Mouse (Mus musculus): ENCODE measurements around the gene Phc1. TPM values are rescaled to one million over a fixed set of nuclear protein-coding genes. Genes with fewer than 3 reads are reported as not detected.

Gene Phc1
- polyA plus RNA-seq, 1 experiment from 2014 or later = 21.1 TPM

DNA sequence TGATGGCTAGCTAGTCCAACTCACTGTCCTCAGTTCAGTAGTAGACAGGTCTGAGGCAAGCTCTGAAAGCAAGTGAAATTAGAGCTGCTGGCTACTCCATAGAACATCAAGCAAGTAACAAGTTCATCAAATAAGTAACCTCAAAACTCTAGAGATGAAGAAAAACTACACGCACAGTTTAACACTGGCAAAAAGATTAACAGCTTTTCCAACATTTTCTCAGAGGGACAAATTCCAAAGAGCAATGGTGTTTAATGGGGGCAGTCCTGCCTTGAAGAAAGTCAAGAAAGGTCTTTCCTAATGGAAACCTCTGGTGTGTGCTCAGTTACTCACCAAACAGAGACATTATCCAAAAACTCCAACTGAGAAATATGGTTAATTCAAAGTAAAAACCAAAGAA, 21.6 kb downstream of the Phc1 start:
- no peak overlapping the region for H3K9ac ChIP-seq (ENCODE audit: low read depth, low read length)
- no peak for ATAC-seq
- no peaks in the 10 kb centered on the region for H3K9me3 ChIP-seq (ENCODE audit: control insufficient read depth, low read length)
- no peak overlapping the region for H3K4me3 ChIP-seq (ENCODE audit: low read length)
- H3K4me2 ChIP-seq (ENCODE audit: low read length) = no peak overlapping the region
- H3K4me1 ChIP-seq (ENCODE audit: control insufficient read depth, insufficient read depth, low read depth, low read length) = no peaks in the 10 kb centered on the region
- no peaks in the 10 kb centered on the region for H3K27me3 ChIP-seq (replicated peaks; ENCODE audit: control insufficient read depth, insufficient read depth, low read length)
- no peak overlapping the region for H3K27ac ChIP-seq (ENCODE audit: low read depth, low read length)
- 91% methylated on average over 1 of the region's 1 CpGs for WGBS
- peaks cover 64% of the 10 kb centered on the region for H3K36me3 ChIP-seq (ENCODE audit: control insufficient read depth, insufficient read depth, low read length)

DNA sequence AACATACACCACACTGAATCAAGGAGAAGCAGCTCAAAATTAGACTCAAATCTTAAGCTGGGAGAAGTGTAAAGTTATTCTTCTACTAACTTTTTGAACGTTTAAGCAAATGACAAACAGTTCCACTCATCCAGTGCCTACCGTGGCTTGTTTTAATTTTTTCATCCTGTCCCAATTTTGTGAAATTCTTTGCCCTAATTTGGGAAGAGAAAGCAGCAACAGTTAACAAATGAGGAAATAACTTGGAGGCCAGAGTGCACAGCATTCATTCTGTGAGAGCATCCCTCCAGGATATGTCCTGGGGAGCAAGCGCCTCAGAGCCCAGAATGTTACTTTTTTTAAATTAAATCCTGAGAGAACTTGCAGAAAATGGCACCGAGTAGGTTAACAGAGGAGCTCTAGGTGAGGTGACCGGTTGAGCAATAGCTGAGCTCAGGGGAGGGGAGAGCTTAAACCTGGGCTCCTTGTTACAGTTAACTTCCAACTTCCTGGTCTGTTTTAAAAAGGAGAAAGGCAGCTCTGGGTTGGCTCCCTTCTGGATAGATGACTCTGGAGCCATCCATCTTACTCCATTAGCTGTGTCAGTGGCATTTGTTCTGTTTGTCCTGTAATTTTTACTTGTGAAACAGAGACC, 30.1 kb downstream of the Phc1 start:
- Histone ChIP-seq H3K36me3 (ENCODE audit: control insufficient read depth, insufficient read depth, low read length) (peaks cover 15% of the 10 kb centered on the region), H3K9ac (ENCODE audit: low read depth, low read length) (peak overlapping the region; percentile 80), H3K27ac (ENCODE audit: low read depth, low read length) (no peak overlapping the region), H3K4me3 (ENCODE audit: low read length) (no peak overlapping the region; the same call in 1 of the 2 replicates), H3K9me3 (ENCODE audit: control insufficient read depth, low read length) (no peaks in the 10 kb centered on the region), H3K4me1 (ENCODE audit: control insufficient read depth, insufficient read depth, low read depth, low read length) (peaks cover 16% of the 10 kb centered on the region), H3K27me3 (replicated peaks; ENCODE audit: control insufficient read depth, insufficient read depth, low read length) (no peaks in the 10 kb centered on the region), H3K4me2 (ENCODE audit: low read length) (peak overlapping the region; percentile 86)
- ATAC-seq = no peak
- 85% methylated on average over 5 of the region's 5 CpGs for WGBS

DNA sequence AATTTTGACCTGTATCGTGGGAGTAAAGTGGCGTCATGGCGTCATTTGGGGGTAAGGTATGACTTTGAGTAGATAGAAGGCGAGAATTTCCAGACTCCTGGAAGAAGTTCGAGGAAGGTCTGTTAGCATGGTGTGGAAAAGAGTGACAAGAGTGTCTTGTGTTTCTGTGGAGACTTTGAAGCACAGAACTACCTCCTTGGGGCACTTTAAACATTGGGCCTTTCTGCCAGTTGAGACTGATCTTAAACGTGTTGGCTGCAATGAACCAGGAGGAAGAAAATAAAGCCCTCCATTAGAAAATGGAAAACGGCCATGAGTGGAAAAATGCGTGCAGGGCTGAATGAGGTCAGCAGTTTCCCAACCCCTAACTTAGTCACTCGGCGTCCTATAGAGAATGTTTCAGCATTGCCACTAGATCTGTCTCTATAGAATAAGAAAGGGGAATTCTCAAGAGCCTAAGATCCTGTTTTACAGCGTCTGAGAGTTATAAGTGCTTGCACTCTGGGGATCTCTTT, 30.9 kb downstream of the Phc1 start:
- peak overlapping the region; percentile 80 for H3K9ac ChIP-seq (ENCODE audit: low read depth, low read length)
- peaks cover 11% of the 10 kb centered on the region for H3K36me3 ChIP-seq (ENCODE audit: control insufficient read depth, insufficient read depth, low read length)
- peak overlapping the region; percentile 86 for H3K4me2 ChIP-seq (ENCODE audit: low read length)
- H3K4me3 ChIP-seq (ENCODE audit: low read length) = peak overlapping the region; percentile 76
- no peak for ATAC-seq
- 13% methylated on average over 11 of the region's 11 CpGs for WGBS
- no peaks in the 10 kb centered on the region for H3K9me3 ChIP-seq (ENCODE audit: control insufficient read depth, low read length)
- no peak overlapping the region for H3K27ac ChIP-seq (ENCODE audit: low read depth, low read length)
- H3K4me1 ChIP-seq (ENCODE audit: control insufficient read depth, insufficient read depth, low read depth, low read length) = peaks cover 16% of the 10 kb centered on the region
- H3K27me3 ChIP-seq (replicated peaks; ENCODE audit: control insufficient read depth, insufficient read depth, low read length) = no peaks in the 10 kb centered on the region

DNA sequence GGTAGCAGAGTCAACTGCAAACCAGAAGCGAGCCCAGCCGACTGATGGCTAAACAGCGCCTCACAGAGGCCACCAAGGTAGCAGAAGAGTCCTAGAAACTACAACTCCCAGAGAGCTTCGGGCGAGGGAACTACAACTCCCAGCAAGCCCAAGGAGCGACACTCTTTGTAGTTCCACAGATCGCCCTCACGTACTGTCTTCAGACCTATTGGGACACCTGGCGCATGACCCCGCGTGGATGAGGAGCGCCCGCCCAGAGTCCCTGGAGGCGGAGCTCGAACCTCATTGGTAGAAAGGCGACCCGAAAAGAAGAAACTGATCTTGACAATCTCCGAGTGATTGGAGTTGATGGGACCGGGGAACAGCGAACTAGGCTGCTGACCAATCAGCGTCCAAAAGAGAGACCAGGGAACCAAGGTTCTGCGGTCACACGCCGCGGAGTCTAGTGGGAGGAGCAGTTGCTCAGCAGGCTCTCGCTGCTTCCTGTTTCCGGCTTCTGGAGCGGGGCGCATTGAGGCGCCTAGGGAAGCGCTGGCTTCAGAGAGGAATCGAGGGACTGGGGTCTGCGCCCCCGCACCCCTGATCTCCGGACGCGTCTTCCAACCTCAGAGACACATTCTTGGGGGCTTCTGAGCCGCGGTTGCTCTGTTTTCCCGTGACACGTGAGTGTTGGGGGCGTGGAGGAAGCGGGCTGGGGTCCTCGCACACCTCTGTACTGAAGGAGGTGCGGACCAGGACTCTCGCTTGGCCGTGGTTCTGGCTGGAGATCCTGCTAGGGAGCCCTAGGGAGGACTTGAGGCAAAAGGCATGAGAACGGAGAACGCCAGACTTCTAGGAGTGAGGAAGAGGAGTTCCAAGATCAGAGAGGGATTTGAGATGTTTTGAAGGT, 31.6 kb downstream of the Phc1 start, which contains the start of gene M6pr:
TSS of gene M6pr (plus strand) at position 216 of the 889 bp plus-strand sequence.
- peak within 1 kb of the TSS; percentile 76 for H3K4me3 ChIP-seq (ENCODE audit: low read length)
- H3K9ac ChIP-seq (ENCODE audit: low read depth, low read length) = peak within 1 kb of the TSS; percentile 80
- peak; percentile 99 for ATAC-seq
- WGBS = under 1% methylated on average over 46 of the region's 49 CpGs
- peak within 1 kb of the TSS; percentile 63 for H3K27ac ChIP-seq (ENCODE audit: low read depth, low read length)
- H3K4me1 ChIP-seq (ENCODE audit: control insufficient read depth, insufficient read depth, low read depth, low read length) = peaks cover 16% of the 10 kb centered on the region
- no peaks in the 10 kb centered on the region for H3K27me3 ChIP-seq (replicated peaks; ENCODE audit: control insufficient read depth, insufficient read depth, low read length)
- no peaks in the 10 kb centered on the region for H3K9me3 ChIP-seq (ENCODE audit: control insufficient read depth, low read length)
- peak within 1 kb of the TSS; percentile 86 for H3K4me2 ChIP-seq (ENCODE audit: low read length)
- H3K36me3 ChIP-seq (ENCODE audit: control insufficient read depth, insufficient read depth, low read length) = peaks cover 4% of the 10 kb centered on the region; the same call in 1 of the 2 replicates

DNA sequence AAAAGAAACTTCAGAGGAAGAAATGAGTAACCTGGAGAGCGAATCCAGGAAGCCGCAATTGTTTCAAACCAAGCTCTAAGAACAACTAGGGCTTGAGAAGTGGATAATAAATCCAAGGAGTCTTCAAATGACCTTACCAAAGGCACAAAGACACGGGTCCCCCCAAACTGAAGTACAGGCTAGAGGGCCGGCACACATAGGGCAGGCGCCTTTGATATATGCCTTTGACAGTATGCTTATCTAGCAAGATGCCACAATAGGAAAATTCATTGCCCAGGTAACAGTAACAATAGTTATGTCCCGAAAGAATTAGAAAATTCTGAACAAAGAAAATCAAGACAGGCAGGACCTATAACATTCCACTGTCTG, 32.2 kb downstream of the Phc1 start:
- WGBS = 60% methylated on average over 6 of the region's 6 CpGs
- H3K27me3 ChIP-seq (replicated peaks; ENCODE audit: control insufficient read depth, insufficient read depth, low read length) = no peaks in the 10 kb centered on the region
- H3K9me3 ChIP-seq (ENCODE audit: control insufficient read depth, low read length) = no peaks in the 10 kb centered on the region
- peak; percentile 29 for ATAC-seq
- H3K4me2 ChIP-seq (ENCODE audit: low read length) = peak overlapping the region; percentile 38
- peak overlapping the region; percentile 76; the same call in 1 of the 2 replicates for H3K4me3 ChIP-seq (ENCODE audit: low read length)
- peaks cover 16% of the 10 kb centered on the region for H3K4me1 ChIP-seq (ENCODE audit: control insufficient read depth, insufficient read depth, low read depth, low read length)
- no peak overlapping the region for H3K9ac ChIP-seq (ENCODE audit: low read depth, low read length)
- no peak overlapping the region for H3K27ac ChIP-seq (ENCODE audit: low read depth, low read length)
- H3K36me3 ChIP-seq (ENCODE audit: control insufficient read depth, insufficient read depth, low read length) = no peaks in the 10 kb centered on the region; the same call in 1 of the 2 replicates

DNA sequence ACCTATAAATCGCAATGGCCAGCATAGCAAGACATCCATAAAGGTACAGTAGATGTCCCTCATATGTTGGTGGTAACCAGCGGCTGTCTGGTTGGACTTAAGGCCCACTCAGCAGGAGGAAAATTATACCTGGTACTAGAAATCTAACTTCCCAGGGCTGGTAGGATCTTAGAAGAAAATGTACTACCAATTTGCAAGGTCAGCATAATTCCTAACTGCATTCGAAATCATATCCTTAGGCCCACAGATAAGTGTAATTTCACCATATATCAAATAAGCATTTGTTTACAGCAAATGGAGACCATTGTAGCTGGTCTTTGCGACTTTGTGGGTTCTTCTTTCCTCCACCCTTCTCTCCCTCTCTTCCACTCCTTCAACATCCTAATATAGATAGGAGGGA, 33.7 kb downstream of the Phc1 start:
- WGBS = 94% methylated on average over 4 of the region's 4 CpGs
- H3K4me1 ChIP-seq (ENCODE audit: control insufficient read depth, insufficient read depth, low read depth, low read length) = peaks cover 16% of the 10 kb centered on the region
- no peak for ATAC-seq
- H3K9ac ChIP-seq (ENCODE audit: low read depth, low read length) = no peak overlapping the region
- no peak overlapping the region for H3K4me2 ChIP-seq (ENCODE audit: low read length)
- H3K36me3 ChIP-seq (ENCODE audit: control insufficient read depth, insufficient read depth, low read length) = no peaks in the 10 kb centered on the region
- H3K27me3 ChIP-seq (replicated peaks; ENCODE audit: control insufficient read depth, insufficient read depth, low read length) = no peaks in the 10 kb centered on the region
- H3K27ac ChIP-seq (ENCODE audit: low read depth, low read length) = no peak overlapping the region
- H3K4me3 ChIP-seq (ENCODE audit: low read length) = no peak overlapping the region
- no peaks in the 10 kb centered on the region for H3K9me3 ChIP-seq (ENCODE audit: control insufficient read depth, low read length)

DNA sequence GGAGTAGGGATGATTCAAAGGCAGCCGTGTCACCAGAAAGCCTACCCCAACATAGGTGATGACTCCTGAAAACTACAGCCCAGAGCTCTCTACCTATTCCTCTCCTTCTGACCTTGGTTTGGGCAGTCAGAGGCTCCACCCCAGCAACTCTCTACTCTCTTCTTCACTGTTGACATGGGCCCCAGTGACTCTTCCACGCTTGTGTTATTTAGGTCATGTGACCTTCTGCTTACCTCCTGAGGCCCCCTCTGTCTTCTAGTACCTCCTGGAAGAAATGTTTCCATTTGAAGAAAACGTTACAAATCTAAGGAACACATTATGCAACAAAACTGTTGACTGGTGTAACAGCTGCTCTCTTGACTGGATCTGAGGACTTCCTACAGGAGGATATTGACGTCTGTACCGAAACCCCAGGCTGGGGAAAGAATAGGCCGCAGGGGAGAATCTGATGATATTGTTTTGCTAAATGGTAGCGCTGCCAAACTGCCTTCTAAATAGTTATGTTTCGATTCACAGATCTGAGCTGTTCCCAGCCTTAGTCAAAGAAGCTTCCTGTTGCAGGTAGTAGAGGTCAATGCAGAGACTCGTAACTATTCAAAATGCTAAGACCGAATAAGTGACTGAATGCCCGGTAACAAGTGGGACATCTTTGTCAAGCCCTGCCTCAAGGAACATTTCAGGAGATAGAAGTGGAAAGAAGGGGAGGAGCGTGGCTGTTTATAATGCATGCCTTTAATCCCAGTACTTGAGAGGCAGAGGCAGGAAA, 35.4 kb downstream of the Phc1 start:
- H3K9ac ChIP-seq (ENCODE audit: low read depth, low read length) = no peak overlapping the region
- no peak for ATAC-seq
- no peaks in the 10 kb centered on the region for H3K27me3 ChIP-seq (replicated peaks; ENCODE audit: control insufficient read depth, insufficient read depth, low read length)

DNA sequence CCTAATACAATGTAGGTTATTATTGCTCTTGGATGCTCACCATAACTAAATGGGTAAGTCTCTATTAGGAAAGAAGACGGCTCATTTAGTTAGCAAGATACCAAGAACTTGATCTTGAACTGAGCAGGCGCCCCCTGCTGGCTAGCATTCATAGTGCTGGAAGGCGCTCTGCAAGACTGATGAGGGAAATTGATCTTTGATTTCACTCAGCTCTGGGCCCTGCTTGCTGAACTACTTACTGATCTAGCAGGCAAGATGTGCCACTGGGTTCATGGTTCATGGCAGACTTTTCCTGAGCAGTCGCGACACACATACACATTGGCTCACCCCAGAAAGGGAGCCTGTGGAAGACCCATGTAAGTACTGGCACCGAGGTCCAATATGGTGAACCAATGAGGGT, 36.0 kb downstream of the Phc1 start:
- no peak for ATAC-seq
- Histone ChIP-seq H3K9ac (ENCODE audit: low read depth, low read length) (no peak overlapping the region), H3K9me3 (ENCODE audit: control insufficient read depth, low read length) (no peaks in the 10 kb centered on the region), H3K27ac (ENCODE audit: low read depth, low read length) (no peak overlapping the region), H3K4me3 (ENCODE audit: low read length) (no peak overlapping the region), H3K27me3 (replicated peaks; ENCODE audit: control insufficient read depth, insufficient read depth, low read length) (no peaks in the 10 kb centered on the region), H3K4me2 (ENCODE audit: low read length) (no peak overlapping the region), H3K36me3 (ENCODE audit: control insufficient read depth, insufficient read depth, low read length) (no peaks in the 10 kb centered on the region), H3K4me1 (ENCODE audit: control insufficient read depth, insufficient read depth, low read depth, low read length) (peaks cover under 1% of the 10 kb centered on the region)
- 42% methylated on average over 6 of the region's 6 CpGs for WGBS

More for the DNA sequence above, 35.4 kb downstream of the Phc1 start:
- H3K27ac ChIP-seq (ENCODE audit: low read depth, low read length) = no peak overlapping the region
- WGBS = 84% methylated on average over 12 of the region's 12 CpGs
- H3K4me1 ChIP-seq (ENCODE audit: control insufficient read depth, insufficient read depth, low read depth, low read length) = peaks cover 7% of the 10 kb centered on the region
- H3K4me2 ChIP-seq (ENCODE audit: low read length) = no peak overlapping the region
- H3K36me3 ChIP-seq (ENCODE audit: control insufficient read depth, insufficient read depth, low read length) = no peaks in the 10 kb centered on the region
- no peak overlapping the region for H3K4me3 ChIP-seq (ENCODE audit: low read length)
- no peaks in the 10 kb centered on the region for H3K9me3 ChIP-seq (ENCODE audit: control insufficient read depth, low read length)

Measured in hindbrain, embryonic 16.5 days (tissue).